ENCODE assay signal across 22 mouse cellular contexts in the genomic region with DNA sequence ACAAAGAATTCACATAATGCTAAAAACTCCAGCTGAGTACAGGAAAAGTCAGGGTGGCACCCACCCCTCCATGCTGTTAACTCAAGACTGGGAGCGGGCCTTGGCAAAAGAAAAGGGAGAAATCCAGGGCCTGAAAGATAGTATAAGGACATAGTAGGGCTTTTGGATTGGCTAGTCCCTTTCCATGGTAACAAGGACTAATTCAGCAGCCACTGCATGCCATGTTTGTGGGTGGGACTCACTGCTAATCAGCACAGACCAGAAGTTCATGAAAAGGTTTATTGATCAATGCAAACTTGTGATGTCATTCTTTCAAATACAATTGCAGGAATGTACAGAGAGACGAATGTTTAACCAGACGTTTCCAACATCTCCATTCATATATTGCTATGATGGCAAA.
"Had no signal": no experiment of that assay in that cellular context is flagged by ENCODE, and none has a peak within 500 bp of the region (broad histone marks: within the 10 kb centered on the region; RNA-seq: fewer than 3 reads in every experiment).

No protein-coding gene starts in this region.

- H3K27ac ChIP-seq: kidney, postnatal 0 days; layer of hippocampus, adult 2 months; limb, embryonic 10.5 days; limb, embryonic 13.5 days; liver, embryonic 13.5 days; macrophage; stomach, postnatal 0 days had no signal

- H3K4me2 ChIP-seq: limb, embryonic 13.5 days; liver, embryonic 13.5 days; midbrain, embryonic 11.5 days had no signal

- ATAC-seq: intestine, postnatal 0 days had no signal

- H3K27me3 ChIP-seq: limb, embryonic 13.5 days; liver, embryonic 13.5 days; megakaryocyte, embryonic 14.5 days had no signal

- H3K4me3 ChIP-seq: layer of hippocampus, adult 2 months; limb, embryonic 10.5 days; limb, embryonic 13.5 days; liver, embryonic 13.5 days; megakaryocyte, embryonic 14.5 days had no signal

- H3K4me1 ChIP-seq: limb, embryonic 10.5 days; limb, embryonic 13.5 days; liver, embryonic 13.5 days; megakaryocyte, embryonic 14.5 days had no signal

- H3K9me3 ChIP-seq: limb, embryonic 10.5 days; limb, embryonic 13.5 days; liver, embryonic 13.5 days; megakaryocyte, embryonic 14.5 days had no signal

- DNase-seq: kidney, adult 2 months; kidney, postnatal 25 days; layer of hippocampus, adult 9-11 months; liver; liver, embryonic 13.5 days; lung, adult 2 months; lung, postnatal 14 days; midbrain, embryonic 14.5 days; right cerebral cortex, postnatal 25 days; spleen, adult 18-20 months; thymus, adult 2 months; thymus, postnatal 14 days; thymus, postnatal 4 days had no signal

- H3K9ac ChIP-seq: limb, embryonic 13.5 days; liver, embryonic 13.5 days had no signal
